Mouse (Mus musculus) telencephalon, adult 2 months (tissue): ENCODE measurements at regions not wholly inside any gene's neighbourhood (a gene's known extent, or its start where the extent isn't known, plus 50 kb on each side); places are given as distances from the start of the nearest gene placed in this dataset.

Experiments used
- DNase-seq: peaks from one replicate; pipeline ENCODE4 v3.0.0-alpha.2; 2011; ENCODE audit warnings: low read depth, low spot score

GRCm38 (mm10) chr8:92071305-92072253, 269.7 kb upstream of the Irx3 start:
- no peak for DNase-seq

- DNase-seq: no peak
Observed at GRCm38 (mm10) chr8:92070704-92071103, 268.8 kb upstream of the Irx3 start.

GRCm38 (mm10) chr8:92066435-92066834, 264.6 kb upstream of the Irx3 start:
- no peak for DNase-seq

- no peak for DNase-seq
Observed at GRCm38 (mm10) chr8:92065554-92066239, 263.8 kb upstream of the Irx3 start.

GRCm38 (mm10) chr8:92064971-92065370, 263.1 kb upstream of the Irx3 start:
- no peak for DNase-seq

- DNase-seq: no peak
Observed at GRCm38 (mm10) chr8:92064175-92064821, 262.4 kb upstream of the Irx3 start.

- DNase-seq: no peak
Observed at GRCm38 (mm10) chr8:92063333-92063732, 261.5 kb upstream of the Irx3 start.

- DNase-seq: no peak
Observed at GRCm38 (mm10) chr8:92059471-92059870, 257.6 kb upstream of the Irx3 start.

GRCm38 (mm10) chr8:92058953-92059352, 257.1 kb upstream of the Irx3 start:
- no peak for DNase-seq

- DNase-seq: no peak
Observed at GRCm38 (mm10) chr8:92057857-92058256, 256.0 kb upstream of the Irx3 start.

GRCm38 (mm10) chr8:92055590-92055989, 253.7 kb upstream of the Irx3 start:
- no peak for DNase-seq

GRCm38 (mm10) chr8:92044695-92045094, 242.8 kb upstream of the Irx3 start:
- no peak for DNase-seq

GRCm38 (mm10) chr8:92042951-92043350, 241.1 kb upstream of the Irx3 start:
- DNase-seq: no peak

- DNase-seq: no peak
Observed at GRCm38 (mm10) chr8:92029954-92030353, 228.1 kb upstream of the Irx3 start.

GRCm38 (mm10) chr8:92029516-92029915, 227.6 kb upstream of the Irx3 start:
- DNase-seq: no peak

- DNase-seq: no peak
Observed at GRCm38 (mm10) chr8:92028308-92028707, 226.4 kb upstream of the Irx3 start.

GRCm38 (mm10) chr8:92024133-92024532, 222.3 kb upstream of the Irx3 start:
- no peak for DNase-seq

GRCm38 (mm10) chr8:92021521-92021920, 219.7 kb upstream of the Irx3 start:
- DNase-seq: no peak

- no peak for DNase-seq
Observed at GRCm38 (mm10) chr8:92014704-92015103, 212.8 kb upstream of the Irx3 start.

- no peak for DNase-seq
Observed at GRCm38 (mm10) chr8:92013183-92013582, 211.3 kb upstream of the Irx3 start.

- no peak for DNase-seq
Observed at GRCm38 (mm10) chr8:92010412-92010811, 208.5 kb upstream of the Irx3 start.
